ENCODE assay signal across 14 mouse cellular contexts in the genomic region with DNA sequence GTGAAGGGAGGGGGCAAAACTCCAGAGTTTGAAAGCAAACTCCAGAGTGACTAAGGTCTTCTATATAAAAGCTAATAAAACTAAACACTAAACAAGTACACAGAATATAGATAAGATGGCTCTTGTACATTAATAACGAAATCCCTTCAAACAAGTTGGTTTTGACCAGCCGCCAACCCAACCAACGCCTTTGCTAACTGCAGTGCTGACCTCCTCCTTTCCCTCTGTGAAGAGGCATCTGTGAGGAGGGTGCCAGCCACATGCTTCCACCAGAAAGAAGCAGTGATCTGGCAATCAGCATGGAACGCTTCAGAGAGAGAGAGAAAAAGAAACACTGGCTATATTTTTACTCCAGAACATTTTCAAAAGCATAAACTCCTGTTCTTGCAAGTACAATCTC. TPM values are rescaled to one million over a fixed set of nuclear protein-coding genes. Genes with fewer than 3 reads are reported as not detected.
DNase-seq lines count a peak whose midpoint lies in the region; ATAC-seq and TF ChIP-seq lines count a peak whose summit lies in the region.
"Had no signal": no experiment of that assay in that cellular context is flagged by ENCODE, and none has a peak within 500 bp of the region (broad histone marks: within the 10 kb centered on the region; RNA-seq: fewer than 3 reads in every experiment).

No protein-coding gene starts in this region.

- H3K9me3 ChIP-seq in embryonic facial prominence, embryonic 12.5 days = no peaks in the 10 kb centered on the region
- no peaks in the 10 kb centered on the region for H3K9me3 ChIP-seq in embryonic facial prominence, embryonic 10.5 days
- H3K9me3 ChIP-seq in forebrain, embryonic 12.5 days = no peaks in the 10 kb centered on the region
- H3K9me3 ChIP-seq: limb, embryonic 12.5 days had no signal

- no peak overlapping the region for H3K4me3 ChIP-seq in embryonic facial prominence, embryonic 12.5 days
- H3K4me3 ChIP-seq in embryonic facial prominence, embryonic 10.5 days = no peak overlapping the region
- H3K4me3 ChIP-seq in left cerebral cortex, adult 2 months = no peak overlapping the region
- no peak overlapping the region for H3K4me3 ChIP-seq in forebrain, embryonic 12.5 days (replicated peaks)
- H3K4me3 ChIP-seq: limb, embryonic 12.5 days had no signal

- intact Hi-C loops in left cerebral cortex, adult 2 months (cut with DNase I) = no loop called here

- H3K27me3 ChIP-seq in embryonic facial prominence, embryonic 12.5 days = no peaks in the 10 kb centered on the region
- no peaks in the 10 kb centered on the region for H3K27me3 ChIP-seq in embryonic facial prominence, embryonic 10.5 days (replicated peaks; ENCODE audit: low read depth, poor library complexity, severe bottlenecking)
- H3K27me3 ChIP-seq in forebrain, embryonic 12.5 days = no peaks in the 10 kb centered on the region
- H3K27me3 ChIP-seq: limb, embryonic 12.5 days had no signal

- 71% methylated on average over 4 of the region's 4 CpGs for WGBS in embryonic facial prominence, embryonic 12.5 days
- 80% methylated on average over 4 of the region's 4 CpGs for WGBS in embryonic facial prominence, embryonic 10.5 days
- WGBS in forebrain, embryonic 12.5 days = 77% methylated on average over 4 of the region's 4 CpGs

- no peak for DNase-seq in embryonic facial prominence, embryonic 10.5 days (ENCODE audit: low spot score)
- DNase-seq in layer of hippocampus, adult 11-12 months (ENCODE audit: low spot score) = peak; percentile 69
- no peak for DNase-seq in layer of hippocampus, adult 9-10 months (ENCODE audit: low spot score)
- DNase-seq in brain, embryonic 14.5 days (ENCODE audit: low read depth) = peak; percentile 35
- peak in 1 of 2 experiments; percentile 36 for DNase-seq in left cerebral cortex, adult 2 months (ENCODE audit: extremely low spot score in 1 of 2, low spot score in 2 of 2)
- DNase-seq in neural tube, embryonic 10.5 days (ENCODE audit: extremely low spot score, low spot score) = no peak
- DNase-seq: adrenal gland, postnatal 10 days; kidney, adult 2 months; liver, postnatal 0 days; thymus, adult 18-20 months had no signal

- no peak for TF ChIP-seq POLR2A in brain, embryonic 14.5 days (IDR thresholded peaks at IDR 0.05; ENCODE audit: borderline replicate concordance, extremely low read depth, insufficient read depth, insufficient read length, poor library complexity, severe bottlenecking)

- H3K9ac ChIP-seq in embryonic facial prominence, embryonic 12.5 days = no peak overlapping the region
- no peak overlapping the region for H3K9ac ChIP-seq in forebrain, embryonic 12.5 days
- H3K9ac ChIP-seq: limb, embryonic 12.5 days; liver, postnatal 0 days had no signal

- ATAC-seq in embryonic facial prominence, embryonic 12.5 days (ENCODE audit: insufficient number of reproducible peaks, insufficient read depth, low FRiP score, low TSS enrichment) = no peak
- ATAC-seq in forebrain, embryonic 12.5 days (ENCODE audit: low FRiP score) = no peak
- ATAC-seq: hindbrain, embryonic 16.5 days; liver, postnatal 0 days had no signal

- H3K4me2 ChIP-seq in embryonic facial prominence, embryonic 12.5 days (replicated peaks) = no peak overlapping the region
- no peak overlapping the region for H3K4me2 ChIP-seq in forebrain, embryonic 12.5 days
- H3K4me2 ChIP-seq: limb, embryonic 12.5 days had no signal

- 0 out of 2 replicates have a peak overlapping the region, but pooled peaks have one; percentile 43 for H3K27ac ChIP-seq in embryonic facial prominence, embryonic 12.5 days
- H3K27ac ChIP-seq in embryonic facial prominence, embryonic 10.5 days (replicated peaks) = no peak overlapping the region
- H3K27ac ChIP-seq in left cerebral cortex, adult 2 months = peak overlapping the region; percentile 53; the same call in 1 of the 2 replicates
- no peak overlapping the region for H3K27ac ChIP-seq in forebrain, embryonic 12.5 days
- H3K27ac ChIP-seq: limb, embryonic 12.5 days had no signal

- no peak for TF ChIP-seq CTCF in brain, embryonic 14.5 days (IDR thresholded peaks at IDR 0.05; ENCODE audit: borderline replicate concordance, extremely low read depth, insufficient read depth, insufficient read length)
- no peak for TF ChIP-seq CTCF in left cerebral cortex, adult 2 months (IDR thresholded peaks at IDR 0.05)

- no peaks in the 10 kb centered on the region for H3K36me3 ChIP-seq in embryonic facial prominence, embryonic 12.5 days
- H3K36me3 ChIP-seq in embryonic facial prominence, embryonic 10.5 days (replicated peaks) = no peaks in the 10 kb centered on the region
- no peaks in the 10 kb centered on the region for H3K36me3 ChIP-seq in forebrain, embryonic 12.5 days (replicated peaks)
- H3K36me3 ChIP-seq: limb, embryonic 12.5 days had no signal

- H3K4me1 ChIP-seq in embryonic facial prominence, embryonic 12.5 days = peaks cover 51% of the 10 kb centered on the region
- peaks cover 48% of the 10 kb centered on the region for H3K4me1 ChIP-seq in embryonic facial prominence, embryonic 10.5 days
- H3K4me1 ChIP-seq in forebrain, embryonic 12.5 days = peaks cover 24% of the 10 kb centered on the region

RNA-seq across cellular contexts. Expression of a gene that starts 21.1 kb away (rescaled TPM):
- polyA plus RNA-seq in embryonic facial prominence, embryonic 12.5 days (2016; fragmentation: Nextera tagmentation; extraction: Ambion mirVana) = 34.7 and 37.0 TPM in 2 replicates
- 19.4 and 22.3 TPM in 2 replicates for polyA plus RNA-seq in embryonic facial prominence, embryonic 10.5 days (2016; fragmentation: Nextera tagmentation; extraction: Ambion mirVana)
- 49.8 and 55.3 TPM in 2 replicates for polyA plus RNA-seq in brain, embryonic 14.5 days (2012; rRNA removed)
- total RNA-seq in left cerebral cortex, adult 2 months (2021) = 10 to 100 TPM; 75.0 TPM
- polyA plus RNA-seq in forebrain, embryonic 12.5 days (2016; fragmentation: Nextera tagmentation; extraction: Ambion mirVana) = 29.4 and 34.1 TPM in 2 replicates

Comparison
In these comparisons a context has a peak if more than half of its experiments do, and no peak if none do; other contexts are left out.
1. H3K27ac ChIP-seq: peak in embryonic facial prominence, embryonic 12.5 days (single experiment) and left cerebral cortex, adult 2 months (single experiment); none in embryonic facial prominence, embryonic 10.5 days (single experiment) and forebrain, embryonic 12.5 days (single experiment).
2. DNase-seq: peak in layer of hippocampus, adult 11-12 months (single experiment) and brain, embryonic 14.5 days (single experiment); none in embryonic facial prominence, embryonic 10.5 days (single experiment), layer of hippocampus, adult 9-10 months (single experiment) and neural tube, embryonic 10.5 days (single experiment).